Mouse (Mus musculus) kidney, postnatal 0 days (tissue): ENCODE results near the gene Fzd10. TPM values are rescaled to one million over a fixed set of nuclear protein-coding genes. Genes with fewer than 3 reads are reported as not detected.
A peak's percentile ranks its signal among the peaks of the same experiment; 100 is the strongest.

Experiments used
- ATAC-seq: fragments of 200-750 bp; cut with Nextera tagmentation; replicated peaks from 2 replicates; pipeline ENCODE4 v1.8.0; 2017; ENCODE audit warnings: low read depth, moderate number of reproducible peaks, moderate TSS enrichment, moderate library complexity; ENCODE audit not compliant: low FRiP score
- DNase-seq: peaks from one replicate; pipeline ENCODE4 v3.0.0-alpha.2; 2016; ENCODE audit warnings: low spot score
- H3K27ac ChIP-seq: fragments of 300-500 bp; sonication (generic); 2 replicates; pipeline ENCODE4 v1.5.1; 2014; ENCODE audit warnings: mild to moderate bottlenecking
- H3K27me3 ChIP-seq: fragments of 300-500 bp; sonication (generic); 2 replicates; pipeline ENCODE4 v1.6.1; 2014; ENCODE audit warnings: low read length, mixed read lengths; ENCODE audit not compliant: insufficient read depth
- H3K36me3 ChIP-seq: fragments of 300-500 bp; sonication (generic); 2 replicates; pipeline ENCODE4 v1.6.1; 2014; ENCODE audit warnings: low read length, mixed read lengths; ENCODE audit not compliant: insufficient read depth
- H3K4me1 ChIP-seq: fragments of 300-500 bp; sonication (generic); replicated peaks from 2 replicates; pipeline ENCODE4 v1.6.1; 2014; ENCODE audit warnings: antibody characterized with exemption, low read length, mixed read lengths; ENCODE audit not compliant: insufficient read depth
- H3K4me2 ChIP-seq: fragments of 300-500 bp; sonication (generic); 2 replicates; pipeline ENCODE4 v1.6.1; 2014; ENCODE audit warnings: mild to moderate bottlenecking, low read length, moderate library complexity, mixed read lengths
- H3K4me3 ChIP-seq: fragments of 300-500 bp; sonication (generic); replicated peaks from 2 replicates; pipeline ENCODE4 v1.5.1; 2014; ENCODE audit warnings: low read depth, low read length
- H3K9ac ChIP-seq: fragments of 300-500 bp; sonication (generic); 2 replicates; pipeline ENCODE4 v1.6.1; 2014; ENCODE audit warnings: low read depth, low read length
- H3K9me3 ChIP-seq: fragments of 300-500 bp; sonication (generic); replicated peaks from 2 replicates; pipeline ENCODE4 v1.6.1; 2016; ENCODE audit warnings: low read length, inconsistent platforms, mixed read lengths
- CTCF ChIP-seq: IDR thresholded peaks from 2 replicates; pipeline ENCODE4 v1.5.1; 2016; ENCODE audit warnings: antibody characterized with exemption, low read depth, mild to moderate bottlenecking, moderate library complexity
- WGBS: fragments of 180-500 bp; shearing (Covaris S2); extraction: QIAGEN DNeasy Blood & Tissue Kit; methylation state at CpG from one replicate; pipeline ENCODE4 v1.1.7; 2014; 5-methylcytosine and 5-hydroxymethylcytosine counted together
- polyA plus RNA-seq: library from polyadenylated mRNA; unstranded; fragments of >200 nt; fragmentation: Nextera tagmentation; extraction: Ambion mirVana; gene quantifications from 2 replicates; pipeline ENCODE4 v1.2.1, GENCODE M21; 2015

Gene Fzd10
- polyA plus RNA-seq: 4.4 and 4.5 TPM in 2 replicates

DNA sequence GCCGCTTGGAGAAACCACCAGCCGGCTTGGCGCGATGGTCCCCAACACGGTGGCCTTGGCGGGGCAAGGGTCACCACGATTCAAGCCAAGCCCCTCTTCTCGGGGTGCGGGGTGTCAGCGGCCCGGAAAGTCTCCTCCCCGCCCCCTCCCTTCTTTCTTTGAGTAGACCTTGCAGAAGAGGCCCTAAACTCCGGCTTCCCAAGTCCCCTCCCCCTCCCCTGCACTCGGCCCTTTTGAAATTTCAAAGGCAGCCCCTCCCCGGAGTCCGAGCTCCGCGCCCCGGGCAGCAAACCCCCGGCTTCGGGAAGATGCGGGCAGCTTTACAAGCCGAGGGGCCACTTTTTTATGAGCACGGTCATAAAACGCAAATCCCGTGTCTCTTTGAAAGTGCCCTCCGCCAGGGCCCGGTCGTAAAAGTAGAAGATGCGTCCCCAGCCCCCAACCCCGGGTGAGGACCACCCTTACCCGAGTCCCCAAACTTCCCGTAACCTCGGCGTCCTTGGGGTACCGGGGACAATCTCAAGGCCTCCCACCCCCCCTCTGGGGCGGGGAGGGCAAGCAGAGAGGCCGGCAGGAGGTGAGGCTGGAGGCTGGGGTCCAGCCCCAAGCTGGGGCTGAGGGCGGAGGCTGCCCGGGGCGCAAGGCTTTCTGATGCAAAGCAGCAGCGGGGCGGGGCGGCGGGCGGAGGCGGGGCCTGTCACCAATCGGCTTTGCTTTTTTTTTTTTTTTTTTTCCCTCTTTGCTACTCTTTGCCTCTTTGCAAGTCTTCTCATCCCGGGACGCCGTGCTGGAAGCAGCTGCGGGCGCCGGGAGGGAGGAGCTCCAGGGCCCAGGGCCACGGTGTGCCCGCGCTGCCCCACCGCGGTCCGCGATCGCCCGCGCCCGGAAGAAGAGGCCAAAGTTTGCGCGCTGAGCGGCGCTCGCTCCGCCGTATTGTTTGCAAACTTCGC is at the start of gene Fzd10:
TSS of gene Fzd10 (plus strand) at position 773 of the 950 bp plus-strand sequence.
- under 1% methylated on average over 63 of the region's 73 CpGs for WGBS
- peak; percentile 49; the same call in 1 of the 2 replicates for ATAC-seq

GRCm38 (mm10) chr5:128551448-128551847 is 49.2 kb upstream of the Fzd10 start:
- Histone ChIP-seq H3K4me1 (no peaks in the 10 kb centered on the region), H3K9me3 (no peaks in the 10 kb centered on the region), H3K27ac (no peak overlapping the region), H3K36me3 (no peaks in the 10 kb centered on the region), H3K4me3 (no peak overlapping the region), H3K4me2 (peak overlapping the region; percentile 55), H3K9ac (no peak overlapping the region), H3K27me3 (no peaks in the 10 kb centered on the region)
- ATAC-seq: no peak
- TF ChIP-seq CTCF: no peak
- no peak for DNase-seq
- 7% methylated on average over 11 of the region's 11 CpGs for WGBS

More for the DNA sequence above, at the start of gene Fzd10:
- Histone ChIP-seq H3K27ac (no peak within 1 kb of the TSS), H3K36me3 (no peaks in the 10 kb centered on the region), H3K4me1 (peaks cover 15% of the 10 kb centered on the region; the same call in 1 of the 2 replicates), H3K27me3 (peaks cover 49% of the 10 kb centered on the region), H3K4me3 (peak within 1 kb of the TSS; percentile 67), H3K9ac (peak within 1 kb of the TSS; percentile 61), H3K4me2 (peak within 1 kb of the TSS; percentile 97), H3K9me3 (no peaks in the 10 kb centered on the region)
- peak; percentile 64 for DNase-seq
- TF ChIP-seq CTCF: no peak

DNA sequence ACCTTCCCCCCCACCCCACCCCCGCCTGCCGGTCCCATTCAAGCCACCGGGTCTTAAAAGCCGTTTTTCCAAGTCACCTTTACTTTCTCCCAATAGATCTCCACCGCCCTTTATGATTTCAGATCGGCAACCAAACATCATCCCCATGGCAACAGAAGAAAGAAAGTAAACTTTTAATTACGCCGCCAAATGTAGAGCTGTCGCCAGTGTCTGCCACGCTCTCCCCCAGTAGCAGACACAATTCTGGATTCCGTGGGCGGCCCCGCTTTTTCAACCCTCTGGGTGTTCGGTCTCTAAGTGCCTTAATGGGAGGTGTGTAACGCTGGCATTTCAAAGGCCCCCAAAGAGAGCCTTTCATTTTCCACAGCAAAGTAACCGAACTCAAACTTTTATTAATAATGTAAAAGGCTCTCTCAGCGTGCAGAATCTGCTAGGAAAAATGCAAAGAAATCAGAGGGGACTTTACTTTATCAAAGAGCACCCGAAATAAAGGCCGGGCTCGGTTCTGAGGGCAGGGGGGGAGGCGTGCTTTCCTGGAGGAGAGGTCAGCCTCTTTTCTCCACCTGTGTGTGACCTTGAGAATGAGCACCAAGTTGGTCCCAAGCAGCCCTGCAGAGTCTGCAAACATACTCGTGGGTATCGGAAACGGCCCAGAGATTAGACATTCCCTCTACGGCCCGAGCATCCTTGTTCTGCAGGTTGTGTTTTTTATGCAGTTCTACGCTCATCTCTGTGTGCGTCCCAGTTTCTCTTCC is 48.3 kb upstream of the Fzd10 start:
- ATAC-seq: no peak
- Histone ChIP-seq H3K9ac (no peak overlapping the region), H3K4me3 (peak overlapping the region; percentile 24), H3K4me2 (peak overlapping the region; percentile 55), H3K27ac (no peak overlapping the region), H3K4me1 (no peaks in the 10 kb centered on the region), H3K9me3 (no peaks in the 10 kb centered on the region), H3K36me3 (no peaks in the 10 kb centered on the region), H3K27me3 (no peaks in the 10 kb centered on the region)
- 9% methylated on average over 28 of the region's 28 CpGs for WGBS
- no peak for DNase-seq
- TF ChIP-seq CTCF: no peak

- Histone ChIP-seq H3K27me3 (no peaks in the 10 kb centered on the region), H3K9me3 (no peaks in the 10 kb centered on the region), H3K4me2 (no peak overlapping the region), H3K4me3 (no peak overlapping the region), H3K9ac (no peak overlapping the region), H3K4me1 (no peaks in the 10 kb centered on the region), H3K36me3 (no peaks in the 10 kb centered on the region), H3K27ac (no peak overlapping the region)
- no peak for TF ChIP-seq CTCF
- WGBS: 22% methylated on average over 7 of the region's 7 CpGs
- no peak for ATAC-seq
- DNase-seq: no peak
These were observed 42.5 kb upstream of the Fzd10 start for GRCm38 (mm10) chr5:128558126-128558525.

DNA sequence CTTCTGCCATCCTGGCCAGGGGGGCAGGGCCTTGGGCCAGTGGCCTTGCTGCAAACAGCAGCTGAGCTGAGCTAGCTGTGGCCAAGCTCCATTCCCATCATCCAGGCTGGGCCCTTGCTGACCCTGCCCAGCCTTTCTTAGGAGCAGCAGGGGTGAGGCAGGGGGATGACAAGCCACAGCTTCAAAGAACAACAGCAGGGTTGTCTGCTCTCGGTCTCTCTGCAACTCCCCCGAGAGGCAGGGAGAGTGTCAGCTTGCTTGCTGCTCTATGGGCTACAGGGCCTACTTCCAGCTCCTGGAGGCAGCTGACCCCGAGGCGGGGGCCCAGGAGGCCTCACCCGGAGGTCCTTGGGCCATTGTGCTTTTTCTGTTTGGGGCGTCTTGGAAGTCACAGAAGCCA is 33.3 kb upstream of the Fzd10 start:
- Histone ChIP-seq H3K36me3 (no peaks in the 10 kb centered on the region), H3K9ac (no peak overlapping the region), H3K4me1 (no peaks in the 10 kb centered on the region), H3K9me3 (no peaks in the 10 kb centered on the region), H3K4me3 (no peak overlapping the region), H3K4me2 (no peak overlapping the region), H3K27me3 (no peaks in the 10 kb centered on the region), H3K27ac (no peak overlapping the region)
- no peak for TF ChIP-seq CTCF
- no peak for DNase-seq
- 19% methylated on average over 6 of the region's 6 CpGs for WGBS
- ATAC-seq: no peak

DNA sequence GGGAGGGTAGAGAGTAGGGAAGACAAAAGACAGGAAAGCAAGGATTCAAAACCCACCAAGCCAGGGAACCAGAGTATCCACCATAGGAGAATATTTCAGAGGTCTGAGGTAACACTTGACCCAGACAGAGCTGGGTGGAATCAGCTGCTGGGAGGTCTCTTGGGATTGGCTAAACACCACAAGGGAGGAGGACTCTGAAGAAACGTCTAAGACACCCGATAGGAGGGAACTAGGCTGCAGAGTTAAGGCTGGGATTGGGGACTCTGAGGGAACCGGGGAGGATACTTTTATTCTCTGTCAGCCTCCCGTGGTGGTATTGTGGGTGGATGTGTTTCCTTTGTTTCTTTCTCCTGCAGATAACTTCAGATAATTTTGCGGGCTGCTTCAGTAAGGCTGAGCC is 31.7 kb upstream of the Fzd10 start:
- no peaks in the 10 kb centered on the region for H3K4me1 ChIP-seq
- no peaks in the 10 kb centered on the region for H3K9me3 ChIP-seq
- H3K27ac ChIP-seq: no peak overlapping the region
- no peak overlapping the region for H3K9ac ChIP-seq
- no peaks in the 10 kb centered on the region for H3K36me3 ChIP-seq
- no peak for TF ChIP-seq CTCF
- no peak for ATAC-seq
- H3K4me2 ChIP-seq: no peak overlapping the region
- DNase-seq: no peak
- WGBS: 28% methylated on average over 5 of the region's 5 CpGs
- H3K27me3 ChIP-seq: no peaks in the 10 kb centered on the region
- no peak overlapping the region for H3K4me3 ChIP-seq
